Mouse (Mus musculus) liver, embryonic 18 days (tissue): ENCODE results near the gene Gpr132. TPM values are rescaled to one million over a fixed set of nuclear protein-coding genes. Genes with fewer than 3 reads are reported as not detected.

Source experiments
- polyA plus RNA-seq: library from polyadenylated mRNA; depleted of rRNA; stranded (reverse); fragments of >200 nt; gene quantifications from 2 replicates; pipeline ENCODE4 v1.2.3, GENCODE M21; 2012; rRNA removed

Gpr132 gene
- polyA plus RNA-seq = 0.79 and 0.83 TPM in 2 replicates

DNA sequence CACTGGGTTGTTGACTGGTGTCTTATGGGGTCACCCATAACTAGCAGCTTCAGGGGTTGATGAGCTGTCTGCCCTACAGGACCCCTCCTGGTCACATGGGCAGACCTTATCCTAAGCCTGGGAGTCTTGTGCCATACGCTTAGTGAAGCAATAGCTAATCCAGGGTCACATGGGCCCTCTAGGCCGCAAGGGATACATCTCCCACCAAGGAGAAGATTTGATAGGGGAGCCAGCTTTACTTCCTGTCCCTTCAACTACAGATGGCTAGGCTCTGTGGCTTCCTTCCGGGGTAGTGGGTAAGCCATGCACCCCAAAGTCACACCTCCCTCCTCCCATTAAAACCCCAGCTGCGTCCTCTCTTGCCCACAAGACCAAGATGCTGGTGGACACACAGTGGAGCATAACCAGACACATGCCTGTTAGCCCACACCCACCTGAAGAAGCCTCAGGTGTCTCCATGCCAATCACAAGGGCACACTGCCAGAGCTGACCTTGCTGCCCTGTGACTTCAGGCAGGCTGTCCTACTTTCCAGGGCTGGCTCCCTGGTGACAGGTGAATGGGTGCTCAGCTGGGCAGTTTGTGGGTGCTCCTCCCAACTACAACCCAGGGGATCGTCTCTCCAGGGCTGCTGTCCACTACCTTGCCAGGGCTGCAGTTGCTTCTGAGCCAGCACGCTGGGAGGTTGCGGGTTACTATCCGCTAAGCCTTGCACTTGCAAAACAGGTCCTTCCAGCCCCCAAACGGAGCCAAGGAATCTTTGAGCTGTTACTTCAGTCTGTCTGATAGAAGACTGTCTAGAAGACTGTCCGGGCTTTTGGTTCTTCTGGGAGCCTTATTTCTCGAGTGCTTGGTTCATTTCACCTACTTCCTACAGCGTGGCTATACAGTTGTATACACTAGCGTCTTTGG lies at the start of gene Gpr132:
Gpr132 (minus strand) TSS at position 51 of the 910 bp plus-strand sequence.

DNA sequence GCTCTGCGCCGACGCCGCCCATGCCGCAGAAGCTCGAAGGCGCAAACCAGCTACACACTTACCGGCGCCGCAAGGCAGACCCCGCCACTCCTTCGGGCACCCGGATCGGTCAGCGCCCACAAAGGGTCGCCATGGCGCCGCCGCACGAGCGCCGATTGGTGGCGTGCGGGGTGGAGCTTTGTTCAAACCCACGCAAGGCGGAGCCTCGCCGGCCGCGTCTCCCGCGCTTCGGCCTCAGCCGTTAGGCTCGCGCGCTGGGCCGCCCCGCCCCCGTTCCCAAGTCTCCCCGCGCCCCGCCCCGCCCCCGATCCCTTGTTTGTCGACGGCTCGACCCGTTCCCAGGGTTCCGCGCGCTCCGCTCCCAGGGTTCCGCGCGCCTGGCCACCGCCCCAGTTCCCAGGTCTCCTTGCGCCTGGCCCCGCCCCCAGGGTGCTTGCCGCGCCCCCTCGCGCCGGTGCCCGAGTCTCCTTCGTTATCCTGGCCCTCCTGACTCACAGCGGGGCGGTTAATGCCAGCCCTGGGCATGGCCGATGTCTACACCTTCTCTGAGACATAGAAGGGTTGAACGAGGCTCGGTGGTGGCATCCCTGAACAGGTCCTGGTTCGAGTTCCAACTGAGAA lies 38.7 kb downstream of the Gpr132 start, which contains the start of gene Cdca4:
Cdca4 (minus strand) TSS at position 180 of the 621 bp plus-strand sequence.

DNA sequence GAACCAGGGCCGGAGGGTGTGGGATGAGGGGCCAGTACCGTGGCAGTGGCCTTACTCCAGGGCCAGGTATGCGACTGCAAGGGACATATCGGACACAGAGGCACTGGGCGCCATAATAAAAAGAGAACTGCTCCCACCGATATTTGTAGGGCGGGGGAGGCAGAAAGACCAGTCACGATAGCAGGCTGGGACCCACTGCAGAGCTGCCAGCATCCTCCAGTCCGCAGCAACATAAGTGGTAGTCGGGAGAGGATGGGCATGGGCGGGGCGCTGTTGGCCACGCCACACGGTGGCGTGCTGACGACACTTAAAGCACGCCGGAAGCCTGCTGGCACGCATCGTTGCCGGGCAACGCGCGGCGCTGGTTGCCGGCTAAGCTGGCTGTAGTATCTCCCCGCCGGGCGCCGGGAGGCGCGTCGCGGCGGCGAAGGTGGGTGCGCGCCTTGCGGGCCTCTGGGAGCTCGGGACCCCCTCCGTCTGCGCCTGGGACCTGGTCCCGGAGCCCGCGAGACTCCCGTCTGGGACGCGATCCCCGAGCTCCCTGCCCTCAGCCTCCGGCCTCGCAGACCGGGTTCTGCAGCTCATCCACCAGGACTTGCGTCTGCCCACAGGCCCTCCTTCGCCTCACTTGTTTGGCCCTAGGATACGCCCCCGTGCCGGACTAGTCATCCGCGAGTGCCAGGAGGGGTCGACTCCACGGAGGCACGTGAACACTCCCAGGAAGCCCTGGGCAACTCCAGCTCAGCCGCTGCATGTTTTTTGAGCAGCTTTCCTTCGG lies 59.3 kb downstream of the Gpr132 start, which contains the start of gene Clba1:
Clba1 (plus strand) TSS at position 351 of the 778 bp plus-strand sequence.

DNA sequence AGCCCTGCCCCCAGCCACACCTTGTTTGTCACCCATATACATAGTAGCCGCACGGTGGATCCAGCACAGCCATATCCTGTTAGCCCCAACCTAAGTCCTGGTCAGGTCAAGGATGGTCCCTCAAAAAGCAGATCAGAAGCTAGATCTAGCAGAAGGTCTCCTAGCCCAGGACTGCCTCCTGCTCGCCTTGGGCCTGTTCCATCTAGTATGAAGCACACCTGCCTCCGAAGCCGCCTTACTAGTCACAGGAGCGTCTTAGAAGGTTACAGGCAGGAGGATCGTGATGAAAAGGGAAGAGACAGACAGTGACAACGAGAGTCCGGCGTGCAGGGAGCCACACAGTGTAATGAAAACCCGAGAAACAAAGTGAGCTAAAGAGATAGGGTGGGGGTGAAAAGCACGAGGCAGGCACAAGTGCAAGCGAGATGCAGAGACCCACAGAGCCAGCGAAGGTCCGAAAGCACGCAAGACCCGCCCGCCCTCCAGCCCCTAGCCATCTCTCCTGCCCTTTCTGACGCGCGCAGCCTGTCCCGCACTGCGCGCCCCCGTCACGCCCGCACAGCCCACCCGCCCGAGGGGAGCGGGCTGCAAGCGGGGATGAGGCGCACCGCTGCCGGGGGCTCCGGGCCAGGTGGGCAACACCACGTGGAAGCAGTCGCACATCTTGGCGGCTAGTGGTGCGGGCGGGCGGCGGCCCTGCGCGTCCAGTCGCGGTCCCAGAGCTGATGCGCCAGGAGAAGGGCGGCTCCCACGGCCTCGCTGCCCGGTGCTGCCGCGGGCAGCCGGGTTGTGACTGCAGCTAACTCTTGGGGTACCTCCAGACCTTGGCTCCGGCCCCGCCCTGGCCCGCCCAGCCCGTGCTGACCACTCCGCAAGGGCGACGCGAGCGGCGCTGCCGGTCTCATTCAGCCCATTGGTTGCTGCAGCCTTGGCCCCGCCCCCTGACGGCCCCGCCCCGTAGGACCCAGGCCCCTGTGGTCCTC lies 65.9 kb downstream of the Gpr132 start, which contains the start of gene Ahnak2:
Ahnak2 (minus strand) TSS at position 794 of the 983 bp plus-strand sequence.

Other genes with a start within 250 kb of the Gpr132 start
- 13.0 and 13.3 TPM in 2 replicates for gene Adssl1, start 248.2 kb downstream of the Gpr132 start, polyA plus RNA-seq
- gene Siva1, start 223.5 kb downstream of the Gpr132 start, polyA plus RNA-seq = 35.0 and 36.2 TPM in 2 replicates
- gene Akt1, start 193.3 kb downstream of the Gpr132 start, polyA plus RNA-seq = 37.9 and 41.1 TPM in 2 replicates
- 1.9 and 2.2 TPM in 2 replicates for gene Zbtb42, start 189.4 kb downstream of the Gpr132 start, polyA plus RNA-seq
- 6.4 and 7.4 TPM in 2 replicates for gene Cep170b, start 147.8 kb downstream of the Gpr132 start, polyA plus RNA-seq
- gene Pld4, start 107.6 kb downstream of the Gpr132 start, polyA plus RNA-seq = 18.8 and 22.1 TPM in 2 replicates
- 0.22 and 0.31 TPM in 2 replicates for gene Ahnak2, start 65.6 kb downstream of the Gpr132 start, polyA plus RNA-seq
- 0.24 and 0.30 TPM in 2 replicates for gene Clba1, start 59.3 kb downstream of the Gpr132 start, polyA plus RNA-seq
- gene Cdca4, start 38.8 kb downstream of the Gpr132 start, polyA plus RNA-seq = 23.2 and 24.6 TPM in 2 replicates
- gene Jag2, start 61.5 kb upstream of the Gpr132 start, polyA plus RNA-seq = 0.32 and 0.34 TPM in 2 replicates
- gene Nudt14, start 73.9 kb upstream of the Gpr132 start, polyA plus RNA-seq = 11.8 and 13.7 TPM in 2 replicates
- 4.4 and 4.6 TPM in 2 replicates for gene Btbd6, start 108.3 kb upstream of the Gpr132 start, polyA plus RNA-seq
- gene Brf1, start 132.5 kb upstream of the Gpr132 start, polyA plus RNA-seq = 28.6 and 36.3 TPM in 2 replicates
- gene Pacs2, start 146.3 kb upstream of the Gpr132 start, polyA plus RNA-seq = 8.0 and 9.0 TPM in 2 replicates
- gene Tex22, start 206.3 kb upstream of the Gpr132 start, polyA plus RNA-seq = not detected in 2 replicates
- gene Mta1, start 230.1 kb upstream of the Gpr132 start, polyA plus RNA-seq = 17.5 and 22.8 TPM in 2 replicates